Mouse (Mus musculus) lung, embryonic 14.5 days (tissue): ENCODE data around the gene Thrap3. TPM values are rescaled to one million over a fixed set of nuclear protein-coding genes. Genes with fewer than 3 reads are reported as not detected.

Experiments
- ATAC-seq: fragments of 200-750 bp; cut with Nextera tagmentation; 2 replicates; pipeline ENCODE4 v1.8.0; 2017; ENCODE audit warnings: mild to moderate bottlenecking, moderate TSS enrichment, moderate library complexity; ENCODE audit not compliant: insufficient read depth
- DNase-seq: peaks from one replicate; pipeline ENCODE4 v3.0.0-alpha.2; 2015
- H3K27ac ChIP-seq: fragments of 300-500 bp; sonication (generic); 2 replicates; pipeline ENCODE4 v1.5.1; 2014; ENCODE audit warnings: low read depth, mild to moderate bottlenecking, moderate library complexity
- H3K27me3 ChIP-seq: fragments of 300-500 bp; sonication (generic); 2 replicates; pipeline ENCODE4 v1.6.1; 2014; ENCODE audit warnings: low read length, control low read depth; ENCODE audit not compliant: insufficient read depth
- H3K36me3 ChIP-seq: fragments of 300-500 bp; sonication (generic); 2 replicates; pipeline ENCODE4 v1.6.1; 2014; ENCODE audit warnings: control low read depth; ENCODE audit not compliant: insufficient read depth
- H3K4me1 ChIP-seq: fragments of 300-500 bp; sonication (generic); 2 replicates; pipeline ENCODE4 v1.6.1; 2014; ENCODE audit warnings: antibody characterized with exemption, control low read depth; ENCODE audit not compliant: insufficient read depth
- H3K4me2 ChIP-seq: fragments of 300-500 bp; sonication (generic); 2 replicates; pipeline ENCODE4 v1.6.1; 2014; ENCODE audit warnings: mild to moderate bottlenecking
- H3K4me3 ChIP-seq: fragments of 300-500 bp; sonication (generic); 2 replicates; pipeline ENCODE4 v1.5.1; 2014; ENCODE audit warnings: low read depth, low read length
- H3K9ac ChIP-seq: fragments of 300-500 bp; sonication (generic); 2 replicates; pipeline ENCODE4 v1.6.1; 2014
- H3K9me3 ChIP-seq: fragments of 300-500 bp; sonication (generic); 2 replicates; pipeline ENCODE4 v1.6.1; 2016; ENCODE audit warnings: low read depth, low read length, control low read depth
- CTCF ChIP-seq: IDR thresholded peaks from 2 replicates; pipeline ENCODE4 v1.5.1; 2016; ENCODE audit warnings: antibody characterized with exemption, low read depth
- WGBS: fragments of 180-500 bp; shearing (Covaris S2); extraction: QIAGEN DNeasy Blood & Tissue Kit; methylation state at CpG from one replicate; pipeline ENCODE4 v1.1.7; 2014; 5-methylcytosine and 5-hydroxymethylcytosine counted together
- polyA plus RNA-seq: library from polyadenylated mRNA; unstranded; fragments of >200 nt; fragmentation: Nextera tagmentation; extraction: Ambion mirVana; gene quantifications from 2 replicates; pipeline ENCODE4 v1.2.1, GENCODE M21; 2014

The Thrap3 gene
- polyA plus RNA-seq, 1 experiment from 2014 or later: 262 TPM

DNA sequence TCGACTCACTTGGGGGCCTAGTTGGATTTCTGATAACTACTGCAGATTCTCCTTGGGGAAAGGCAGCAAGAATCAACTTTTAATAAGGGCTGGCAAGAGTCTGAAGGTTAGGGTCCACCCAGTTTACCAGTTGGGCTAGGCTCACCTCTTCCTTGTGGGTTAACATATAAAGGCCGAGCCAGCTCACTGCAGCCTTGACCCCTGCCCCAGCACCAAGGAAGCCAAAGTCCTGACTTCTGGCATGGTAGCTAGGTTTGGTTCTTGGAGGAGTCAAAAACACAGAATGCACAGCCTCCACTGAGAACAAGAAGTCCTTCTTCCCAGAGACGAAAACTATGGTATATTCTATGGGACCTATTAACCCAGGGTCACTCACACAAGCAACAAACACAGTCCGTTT, 38.9 kb downstream of the Thrap3 start:
- no peaks in the 10 kb centered on the region for H3K9me3 ChIP-seq
- H3K9ac ChIP-seq: peak overlapping the region; percentile 82
- no peak for TF ChIP-seq CTCF
- no peaks in the 10 kb centered on the region for H3K27me3 ChIP-seq
- 46% methylated on average over 4 of the region's 4 CpGs for WGBS
- DNase-seq (no peak), ATAC-seq (no peak)
- H3K36me3 ChIP-seq: peaks cover 33% of the 10 kb centered on the region
- peak overlapping the region; percentile 60; the same call in 1 of the 2 replicates for H3K4me3 ChIP-seq
- H3K27ac ChIP-seq: peak overlapping the region; percentile 90; the same call in 1 of the 2 replicates
- H3K4me1 ChIP-seq: 0 out of 2 replicates have a peak, but pooled peaks cover 6% of the 10 kb centered on the region
- peak overlapping the region; percentile 99 for H3K4me2 ChIP-seq

- ATAC-seq (peak; percentile 44), DNase-seq (peak; percentile 43)
- 9% methylated on average over 22 of the region's 22 CpGs for WGBS
- no peak for TF ChIP-seq CTCF
- H3K9me3 ChIP-seq: no peaks in the 10 kb centered on the region
- peak within 1 kb of the TSS; percentile 99 for H3K4me2 ChIP-seq
- no peaks in the 10 kb centered on the region for H3K27me3 ChIP-seq
- H3K9ac ChIP-seq: peak within 1 kb of the TSS; percentile 82
- peak within 1 kb of the TSS; percentile 60 for H3K4me3 ChIP-seq
- H3K4me1 ChIP-seq: 0 out of 2 replicates have a peak, but pooled peaks cover 6% of the 10 kb centered on the region
- H3K36me3 ChIP-seq: peaks cover 28% of the 10 kb centered on the region
- peak within 1 kb of the TSS; percentile 90 for H3K27ac ChIP-seq
These were observed 39.4 kb downstream of the Thrap3 start, which contains the start of gene Sh3d21 for GRCm38 (mm10) chr4:126163067-126163659. Sh3d21 (minus strand) TSS chr4:126163491.

DNA sequence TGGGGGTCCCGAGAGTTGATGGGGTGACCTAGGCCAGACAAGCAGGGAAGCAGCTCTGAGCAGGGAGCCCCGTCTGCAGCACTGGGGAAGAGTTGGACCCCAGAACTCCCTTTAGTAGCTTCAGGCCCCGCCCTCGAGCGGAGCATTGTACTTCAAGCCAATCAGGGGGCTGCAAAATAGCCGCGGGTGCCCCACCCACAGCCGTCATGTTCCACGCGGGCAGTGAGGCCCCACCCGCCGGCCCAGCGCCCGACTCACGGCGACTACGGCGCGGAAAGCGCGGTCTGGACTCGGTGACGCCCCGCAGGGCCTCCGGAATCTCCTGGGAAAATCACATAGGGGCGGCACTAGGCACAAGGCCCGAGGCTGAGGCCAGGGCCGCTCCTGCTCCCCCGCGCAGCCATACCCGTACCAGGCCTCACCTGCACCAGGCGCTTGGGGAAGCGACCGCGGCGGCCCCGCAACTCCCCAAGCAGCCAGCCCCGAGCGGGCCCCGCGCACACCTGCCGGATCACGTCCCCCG, 40.0 kb downstream of the Thrap3 start:
- Histone ChIP-seq H3K27me3 (no peaks in the 10 kb centered on the region), H3K4me2 (peak overlapping the region; percentile 99), H3K27ac (peak overlapping the region; percentile 90), H3K9ac (peak overlapping the region; percentile 82), H3K36me3 (peaks cover 22% of the 10 kb centered on the region), H3K9me3 (no peaks in the 10 kb centered on the region), H3K4me1 (0 out of 2 replicates have a peak, but pooled peaks cover 6% of the 10 kb centered on the region), H3K4me3 (peak overlapping the region; percentile 60)
- TF ChIP-seq CTCF: no peak
- peak; percentile 93 for ATAC-seq
- WGBS: 1% methylated on average over 44 of the region's 44 CpGs
- peak; percentile 95 for DNase-seq

DNA sequence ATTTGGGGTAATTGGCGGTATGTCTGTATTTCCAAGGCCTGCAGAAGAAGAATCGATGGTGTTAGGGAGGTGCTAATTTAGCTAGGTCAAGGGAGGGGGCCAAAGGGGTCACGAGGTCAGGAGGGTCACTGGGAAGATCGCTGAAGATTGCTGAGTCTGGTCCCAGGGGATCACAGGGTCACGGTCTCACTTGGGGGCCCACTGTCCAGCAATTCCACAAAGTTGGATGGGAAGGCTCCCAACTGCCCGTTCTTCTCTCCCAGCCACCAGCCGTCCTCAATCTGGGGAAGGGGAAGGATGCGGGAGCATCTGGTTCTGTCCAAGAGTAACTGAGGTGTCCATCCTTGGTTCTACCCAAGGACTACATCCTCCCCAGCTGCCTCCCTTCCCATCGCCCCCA, 40.6 kb downstream of the Thrap3 start:
- Histone ChIP-seq H3K27ac (peak overlapping the region; percentile 90), H3K4me1 (0 out of 2 replicates have a peak, but pooled peaks cover 6% of the 10 kb centered on the region), H3K36me3 (peaks cover 17% of the 10 kb centered on the region), H3K9me3 (no peaks in the 10 kb centered on the region), H3K4me3 (peak overlapping the region; percentile 60), H3K4me2 (peak overlapping the region; percentile 99), H3K9ac (peak overlapping the region; percentile 82; the same call in 1 of the 2 replicates), H3K27me3 (no peaks in the 10 kb centered on the region)
- WGBS: 59% methylated on average over 9 of the region's 9 CpGs
- no peak for DNase-seq
- 0 out of 2 replicates have a peak, but pooled peaks have one; percentile 5 for ATAC-seq
- no peak for TF ChIP-seq CTCF

GRCm38 (mm10) chr4:126161456-126161855, 41.1 kb downstream of the Thrap3 start:
- H3K9me3 ChIP-seq: no peaks in the 10 kb centered on the region
- 0 out of 2 replicates have a peak, but pooled peaks cover 6% of the 10 kb centered on the region for H3K4me1 ChIP-seq
- H3K9ac ChIP-seq: no peak overlapping the region
- peaks cover 12% of the 10 kb centered on the region for H3K36me3 ChIP-seq
- no peak for TF ChIP-seq CTCF
- DNase-seq (no peak), ATAC-seq (no peak)
- H3K27ac ChIP-seq: no peak overlapping the region
- no peaks in the 10 kb centered on the region for H3K27me3 ChIP-seq
- WGBS: 79% methylated on average over 6 of the region's 6 CpGs
- H3K4me2 ChIP-seq: no peak overlapping the region
- no peak overlapping the region for H3K4me3 ChIP-seq

GRCm38 (mm10) chr4:126160981-126161380, 41.6 kb downstream of the Thrap3 start:
- DNase-seq: no peak
- Histone ChIP-seq H3K27me3 (no peaks in the 10 kb centered on the region), H3K4me3 (no peak overlapping the region)

GRCm38 (mm10) chr4:126159455-126159854, 43.1 kb downstream of the Thrap3 start:
- DNase-seq: peak; percentile 59

More at GRCm38 (mm10) chr4:126160981-126161380, 41.6 kb downstream of the Thrap3 start:
- H3K9ac ChIP-seq: no peak overlapping the region
- no peak overlapping the region for H3K27ac ChIP-seq
- no peak for TF ChIP-seq CTCF
- H3K9me3 ChIP-seq: no peaks in the 10 kb centered on the region
- no peak overlapping the region for H3K4me2 ChIP-seq
- no peak for ATAC-seq
- WGBS: 87% methylated on average over 8 of the region's 8 CpGs
- H3K4me1 ChIP-seq: peaks cover 8% of the 10 kb centered on the region
- H3K36me3 ChIP-seq: peaks cover 7% of the 10 kb centered on the region

More at GRCm38 (mm10) chr4:126159455-126159854, 43.1 kb downstream of the Thrap3 start:
- H3K4me2 ChIP-seq: no peak overlapping the region
- H3K36me3 ChIP-seq: no peaks in the 10 kb centered on the region
- no peak overlapping the region for H3K4me3 ChIP-seq
- peaks cover 17% of the 10 kb centered on the region for H3K4me1 ChIP-seq
- H3K27me3 ChIP-seq: no peaks in the 10 kb centered on the region
- no peak for TF ChIP-seq CTCF
- no peak for ATAC-seq
- WGBS: 62% methylated on average over 8 of the region's 8 CpGs
- no peak overlapping the region for H3K27ac ChIP-seq
- no peak overlapping the region for H3K9ac ChIP-seq
- H3K9me3 ChIP-seq: no peaks in the 10 kb centered on the region
